ENCODE assay signal across 8 mouse cellular contexts in the genomic region with DNA sequence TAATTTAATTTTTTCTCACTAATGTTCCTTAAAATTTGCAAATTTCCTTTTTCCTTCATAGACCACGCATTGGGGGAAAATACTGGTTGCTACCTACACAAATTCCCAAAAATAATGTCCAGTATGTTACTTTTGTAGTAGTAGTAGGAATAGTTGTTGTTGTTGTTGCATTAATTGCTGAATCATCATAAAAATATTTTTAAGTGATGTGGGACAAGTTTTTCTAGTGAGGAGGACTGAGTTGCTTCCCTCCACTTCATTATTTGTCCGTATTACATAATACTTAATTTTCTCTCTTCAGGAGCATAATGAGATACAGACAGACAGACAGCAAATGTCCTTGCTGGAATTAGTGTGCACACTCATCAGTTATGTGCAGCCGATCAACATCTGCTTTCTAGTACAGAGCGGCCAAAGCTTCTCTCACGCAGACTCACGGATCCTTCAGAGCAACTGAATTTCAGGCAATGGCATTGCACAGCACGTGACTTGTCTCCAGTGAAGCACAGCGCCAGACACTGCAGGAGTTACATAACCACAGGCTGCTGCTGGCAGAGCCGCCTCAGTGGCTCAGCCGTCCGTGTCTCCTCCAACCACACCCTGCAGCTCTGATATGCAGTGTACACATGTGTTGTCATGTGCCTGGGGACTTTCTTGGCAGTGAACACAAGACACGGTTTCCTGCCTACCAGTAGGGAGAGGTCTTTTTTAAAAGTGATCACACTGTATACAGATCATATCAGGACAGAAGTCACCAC.
DNase-seq lines count a peak whose midpoint lies in the region; ATAC-seq and TF ChIP-seq lines count a peak whose summit lies in the region.

No protein-coding gene starts in this region.

- no peak overlapping the region for H3ac ChIP-seq in C2C12 (ENCODE audit: control insufficient read depth, insufficient read length, low read depth)

- H3K9ac ChIP-seq in forebrain, embryonic 16.5 days (replicated peaks; ENCODE audit: low read depth, low read length), result no peak overlapping the region
- no peak overlapping the region for H3K9ac ChIP-seq in lung, postnatal 0 days (replicated peaks; ENCODE audit: low read depth)

- no peaks in the 10 kb centered on the region for H3K36me3 ChIP-seq in C2C12 (ENCODE audit: control insufficient read depth, insufficient read depth)
- H3K36me3 ChIP-seq in forebrain, embryonic 16.5 days (ENCODE audit: control insufficient read depth, insufficient read depth), result no peaks in the 10 kb centered on the region
- no peaks in the 10 kb centered on the region for H3K36me3 ChIP-seq in lung, postnatal 0 days (ENCODE audit: insufficient read depth, low read length)

- WGBS in forebrain, embryonic 16.5 days, result 68% methylated on average over 12 of the region's 12 CpGs
- WGBS in lung, postnatal 0 days, result 50% methylated on average over 12 of the region's 12 CpGs

- TF ChIP-seq EP300 in lung, postnatal 0 days (IDR thresholded peaks at IDR 0.05), result no peak

- H3K79me3 ChIP-seq in C2C12 (ENCODE audit: low read depth), result no peaks in the 10 kb centered on the region

- 0 out of 2 replicates have a peak, but pooled peaks have one; percentile 26 for ATAC-seq in forebrain, embryonic 16.5 days
- peak; percentile 95 for ATAC-seq in hematopoietic stem cell, adult 5-6 weeks (replicated peaks in 1 of 2; ENCODE audit: insufficient read depth in 1 of 2, low FRiP score in 2 of 2, low TSS enrichment in 1 of 2, low read depth in 1 of 2, poor library complexity in 2 of 2, severe bottlenecking in 2 of 2)
- peak; percentile 94 for ATAC-seq in lung, postnatal 0 days

- H3K4me1 ChIP-seq in forebrain, embryonic 16.5 days (replicated peaks; ENCODE audit: control insufficient read depth, insufficient read depth, low read length), result peaks cover 4% of the 10 kb centered on the region; the same call in 1 of the 2 replicates
- H3K4me1 ChIP-seq in lung, postnatal 0 days (ENCODE audit: insufficient read depth, low read depth, low read length), result no peaks in the 10 kb centered on the region

- H3K79me2 ChIP-seq in C2C12 (ENCODE audit: control insufficient read depth, insufficient read depth), result no peaks in the 10 kb centered on the region

- no peak overlapping the region for H3K4me3 ChIP-seq in C2C12 (ENCODE audit: insufficient read depth, poor library complexity, severe bottlenecking)
- no peak overlapping the region for H3K4me3 ChIP-seq in forebrain, embryonic 16.5 days (replicated peaks; ENCODE audit: low read length)
- no peak overlapping the region for H3K4me3 ChIP-seq in lung, postnatal 0 days (ENCODE audit: low read depth, low read length)

- no peak for TF ChIP-seq CTCF in C2C12 (IDR thresholded peaks at IDR 0.05; ENCODE audit: control insufficient read depth, insufficient read depth, insufficient read length)
- TF ChIP-seq CTCF in lung, postnatal 0 days (IDR thresholded peaks at IDR 0.05), result peak; percentile 21

- no peak overlapping the region for H3K4me2 ChIP-seq in forebrain, embryonic 16.5 days (ENCODE audit: low read length)
- H3K4me2 ChIP-seq in lung, postnatal 0 days (replicated peaks; ENCODE audit: low read depth, low read length), result no peak overlapping the region

- H3K27me3 ChIP-seq in C2C12 (ENCODE audit: control insufficient read depth, insufficient read depth, insufficient read length), result no peaks in the 10 kb centered on the region
- no peaks in the 10 kb centered on the region for H3K27me3 ChIP-seq in forebrain, embryonic 16.5 days (replicated peaks; ENCODE audit: control insufficient read depth, insufficient read depth, low read length)
- H3K27me3 ChIP-seq in lung, postnatal 0 days (replicated peaks; ENCODE audit: insufficient read depth, low read length), result no peaks in the 10 kb centered on the region

- no peaks in the 10 kb centered on the region for H3K9me3 ChIP-seq in forebrain, embryonic 16.5 days (ENCODE audit: control insufficient read depth, low read length)
- H3K9me3 ChIP-seq in lung, postnatal 0 days (ENCODE audit: low read length), result no peaks in the 10 kb centered on the region

- no peak overlapping the region for H3K27ac ChIP-seq in forebrain, embryonic 16.5 days (ENCODE audit: low read length)
- no peak overlapping the region for H3K27ac ChIP-seq in lung, postnatal 0 days (ENCODE audit: low read length)

- peak; percentile 71 for DNase-seq in adrenal gland, adult 8-10 months
- peak; percentile 42 for DNase-seq in layer of hippocampus, adult 9-10 months (ENCODE audit: low spot score)
- DNase-seq in lung, postnatal 0 days (ENCODE audit: low spot score), result peak; percentile 79
- peak; percentile 63 for DNase-seq in ovary, postnatal 36 days (ENCODE audit: low spot score)
- peak; percentile 63 for DNase-seq in thymus, postnatal 25 days

TF ChIP-seq in C2C12, 6 proteins besides CTCF, POLR2A, EP300 and RAD21:
- peak; percentile 11 for TF ChIP-seq CEBPB (IDR thresholded peaks at IDR 0.05; ENCODE audit: low read depth)
- TF ChIP-seq MYOD1 (IDR thresholded peaks at IDR 0.05; ENCODE audit: control insufficient read depth, insufficient read length, low read depth), result peak; percentile 39
- no peak for TF ChIP-seq MYOG (IDR thresholded peaks at IDR 0.05; ENCODE audit: control insufficient read depth, extremely low read depth, insufficient read length)
- TF ChIP-seq MAX (IDR thresholded peaks at IDR 0.05), result peak; percentile 17
- TF ChIP-seq USF1 (IDR thresholded peaks at IDR 0.05; ENCODE audit: low read depth), result peak; percentile 92

Comparison
In these comparisons a context has a peak if more than half of its experiments do, and no peak if none do; other contexts are left out.
1. ATAC-seq: peak in every context shown above with its lines; median percentile 95 in hematopoietic stem cell, adult 5-6 weeks; 94 in lung, postnatal 0 days; 26 in forebrain, embryonic 16.5 days.